Mouse (Mus musculus) heart, adult 2 months (tissue): ENCODE measurements around the gene Mllt1. TPM values are rescaled to one million over a fixed set of nuclear protein-coding genes. Genes with fewer than 3 reads are reported as not detected.
A peak's percentile ranks its signal among the peaks of the same experiment; 100 is the strongest.

ENCODE experiments used
- DNase-seq, 2 experiments: peaks; one replicate each; pipeline ENCODE4 v3.0.0; 2021
- H3K27ac ChIP-seq: fragments of 200-600 bp; 2 replicates; pipeline ENCODE4 v1.8.1; 2022
- H3K27me3 ChIP-seq: fragments of 200-500 bp; 2 replicates; pipeline ENCODE4 v1.6.1; 2012; ENCODE audit warnings: mild to moderate bottlenecking, low read length, inconsistent platforms, mixed read lengths; ENCODE audit not compliant: control insufficient read depth, insufficient read depth
- H3K36me3 ChIP-seq: fragments of 200-500 bp; 2 replicates; pipeline ENCODE4 v1.6.1; 2012; ENCODE audit warnings: low read length, inconsistent platforms; ENCODE audit not compliant: control insufficient read depth, insufficient read depth
- H3K4me1 ChIP-seq: fragments of 200-500 bp; 2 replicates; pipeline ENCODE4 v1.6.1; 2011; ENCODE audit warnings: low read length; ENCODE audit not compliant: control insufficient read depth, insufficient read depth
- H3K4me3 ChIP-seq: fragments of 200-600 bp; 2 replicates; pipeline ENCODE4 v1.8.1; 2022
- H3K79me2 ChIP-seq: fragments of 200-500 bp; replicated peaks from 2 replicates; pipeline ENCODE4 v1.6.1; 2012; ENCODE audit warnings: mild to moderate bottlenecking, inconsistent platforms, low read length, moderate library complexity, mixed read lengths; ENCODE audit not compliant: control insufficient read depth, insufficient read depth
- H3K9ac ChIP-seq: fragments of 200-500 bp; 2 replicates; pipeline ENCODE4 v1.6.1; 2012; ENCODE audit warnings: low read depth, mild to moderate bottlenecking, control low read depth, inconsistent platforms, low read length, mixed read lengths
- CTCF ChIP-seq: fragments of 200-600 bp; IDR thresholded peaks from 2 replicates; pipeline ENCODE4 v1.8.1; 2022; ENCODE audit warnings: antibody characterized with exemption, mild to moderate bottlenecking, moderate library complexity
- EP300 ChIP-seq: fragments of 200-500 bp; IDR thresholded peaks from 2 replicates; pipeline ENCODE4 v1.6.1; 2011; ENCODE audit warnings: low read depth, low read length, control low read depth; ENCODE audit not compliant: insufficient read depth
- POLR2A ChIP-seq: fragments of 200-500 bp; IDR thresholded peaks from 2 replicates; pipeline ENCODE4 v1.6.1; 2011; ENCODE audit warnings: mild to moderate bottlenecking, low read depth, low read length, control low read depth; ENCODE audit not compliant: insufficient read depth
- whole genome bisulfite sequencing: fragments of 180-500 bp; shearing (Covaris S2); methylation state at CpG from one replicate; pipeline ENCODE4 v1.1.7; 2018; 5-methylcytosine and 5-hydroxymethylcytosine counted together
- intact Hi-C: fragments of 180-260 bp; cut with DNase I; formaldehyde crosslinking; loops from one replicate; pipeline ENCODE4 v1.15.1; 2025
- polyA plus RNA-seq: library from polyadenylated mRNA; depleted of rRNA; stranded (reverse); fragments of >200 nt; gene quantifications from 2 replicates; pipeline ENCODE4 v1.2.3, GENCODE M21; 2012
- total RNA-seq, 2 experiments: library from RNA; stranded (reverse); gene quantifications; 2 replicates each; pipeline ENCODE4 v1.2.3; 2021

The Mllt1 gene
- total and polyA plus RNA-seq, 3 experiments, result 25.3 to 27.2 (median 27.2) TPM

- WGBS, result 83% methylated on average over 9 of the region's 9 CpGs
- no peak overlapping the region for H3K9ac ChIP-seq
- intact Hi-C loops, result no loop called here
These were observed 65.7 kb downstream of the Mllt1 start for GRCm38 (mm10) chr17:56869481-56869977.

GRCm38 (mm10) chr17:56866071-56866470, 69.1 kb downstream of the Mllt1 start:
- H3K27me3 ChIP-seq, result no peaks in the 10 kb centered on the region
- H3K36me3 ChIP-seq, result no peaks in the 10 kb centered on the region
- no peak overlapping the region for H3K27ac ChIP-seq
- intact Hi-C loops, result no loop called here
- no peaks in the 10 kb centered on the region for H3K79me2 ChIP-seq
- H3K4me1 ChIP-seq, result no peaks in the 10 kb centered on the region
- TF ChIP-seq EP300, result no peak
- no peak for TF ChIP-seq CTCF
- TF ChIP-seq POLR2A, result no peak
- H3K4me3 ChIP-seq, result no peak overlapping the region
- H3K9ac ChIP-seq, result no peak overlapping the region
- WGBS, result 74% methylated on average over 7 of the region's 7 CpGs
- no peak for DNase-seq

More at GRCm38 (mm10) chr17:56869481-56869977, 65.7 kb downstream of the Mllt1 start:
- Histone ChIP-seq H3K36me3 (no peaks in the 10 kb centered on the region), H3K27ac (no peak overlapping the region), H3K4me3 (no peak overlapping the region), H3K27me3 (no peaks in the 10 kb centered on the region), H3K4me1 (no peaks in the 10 kb centered on the region), H3K79me2 (no peaks in the 10 kb centered on the region)
- DNase-seq, result no peak
- TF ChIP-seq EP300, result no peak
- no peak for TF ChIP-seq CTCF
- no peak for TF ChIP-seq POLR2A

- H3K79me2 ChIP-seq, result no peaks in the 10 kb centered on the region
- H3K9ac ChIP-seq, result no peak overlapping the region
- no peaks in the 10 kb centered on the region for H3K27me3 ChIP-seq
- TF ChIP-seq POLR2A, result no peak
- TF ChIP-seq EP300, result no peak
- TF ChIP-seq CTCF, result no peak
- H3K27ac ChIP-seq, result no peak overlapping the region
- intact Hi-C loops, result no loop called here
- no peaks in the 10 kb centered on the region for H3K36me3 ChIP-seq
- WGBS, result 40% methylated on average over 3 of the region's 3 CpGs
- H3K4me3 ChIP-seq, result no peak overlapping the region
- H3K4me1 ChIP-seq, result no peaks in the 10 kb centered on the region; the same call in 1 of the 2 replicates
- DNase-seq, result peak in 1 of 2 experiments; percentile 27
These were observed 74.0 kb downstream of the Mllt1 start for GRCm38 (mm10) chr17:56861197-56861596.

GRCm38 (mm10) chr17:56858922-56859321, 76.3 kb downstream of the Mllt1 start:
- DNase-seq, result no peak
- intact Hi-C loops, result loop anchor here (1.0 kb wide), 1 partner anchor 50 kb away; no protein-coding TSS in a partner anchor
- Histone ChIP-seq H3K27me3 (no peaks in the 10 kb centered on the region), H3K27ac (no peak overlapping the region), H3K4me3 (no peak overlapping the region), H3K79me2 (no peaks in the 10 kb centered on the region), H3K36me3 (no peaks in the 10 kb centered on the region), H3K4me1 (no peaks in the 10 kb centered on the region; the same call in 1 of the 2 replicates), H3K9ac (no peak overlapping the region)
- WGBS, result 32% methylated on average over 7 of the region's 7 CpGs
- TF ChIP-seq POLR2A (no peak), EP300 (no peak), CTCF (no peak)

GRCm38 (mm10) chr17:56858216-56858615, 77.0 kb downstream of the Mllt1 start:
- H3K36me3 ChIP-seq, result no peaks in the 10 kb centered on the region
- DNase-seq, result peak; percentile 63 to 77
- no peak overlapping the region for H3K4me3 ChIP-seq
- no peaks in the 10 kb centered on the region; the same call in 1 of the 2 replicates for H3K4me1 ChIP-seq
- no peak overlapping the region for H3K9ac ChIP-seq
- no peaks in the 10 kb centered on the region for H3K27me3 ChIP-seq
- no peak overlapping the region for H3K27ac ChIP-seq
- H3K79me2 ChIP-seq, result no peaks in the 10 kb centered on the region
- TF ChIP-seq POLR2A (no peak), EP300 (peak; percentile 50; the same call in 1 of the 2 replicates), CTCF (peak; percentile 99)
- 53% methylated on average over 4 of the region's 4 CpGs for WGBS
- intact Hi-C loops, result loop anchor here (1.0 kb wide), 1 partner anchor 49 kb away; no protein-coding TSS in a partner anchor

GRCm38 (mm10) chr17:56855421-56855820, 79.8 kb downstream of the Mllt1 start:
- no peaks in the 10 kb centered on the region; the same call in 1 of the 2 replicates for H3K4me1 ChIP-seq
- H3K27me3 ChIP-seq, result no peaks in the 10 kb centered on the region
- no peaks in the 10 kb centered on the region for H3K79me2 ChIP-seq
- no peak overlapping the region for H3K4me3 ChIP-seq
- no peak overlapping the region for H3K9ac ChIP-seq
- WGBS, result 69% methylated on average over 3 of the region's 3 CpGs
- no peak for DNase-seq
- no peak overlapping the region for H3K27ac ChIP-seq
- intact Hi-C loops, result no loop called here
- TF ChIP-seq CTCF, result no peak
- no peak for TF ChIP-seq EP300
- TF ChIP-seq POLR2A, result no peak
- H3K36me3 ChIP-seq, result no peaks in the 10 kb centered on the region
